Mouse (Mus musculus): ENCODE measurements around the gene Acsl1. TPM values are rescaled to one million over a fixed set of nuclear protein-coding genes. Genes with fewer than 3 reads are reported as not detected.
"Not testable (repeated sequence)": the region's sequence is repeated elsewhere in the genome, so short reads cannot be mapped to it uniquely, and the experiment has no call there.

Gene Acsl1
- polyA plus RNA-seq, 1 experiment from 2014 or later: 9.8 TPM

DNA sequence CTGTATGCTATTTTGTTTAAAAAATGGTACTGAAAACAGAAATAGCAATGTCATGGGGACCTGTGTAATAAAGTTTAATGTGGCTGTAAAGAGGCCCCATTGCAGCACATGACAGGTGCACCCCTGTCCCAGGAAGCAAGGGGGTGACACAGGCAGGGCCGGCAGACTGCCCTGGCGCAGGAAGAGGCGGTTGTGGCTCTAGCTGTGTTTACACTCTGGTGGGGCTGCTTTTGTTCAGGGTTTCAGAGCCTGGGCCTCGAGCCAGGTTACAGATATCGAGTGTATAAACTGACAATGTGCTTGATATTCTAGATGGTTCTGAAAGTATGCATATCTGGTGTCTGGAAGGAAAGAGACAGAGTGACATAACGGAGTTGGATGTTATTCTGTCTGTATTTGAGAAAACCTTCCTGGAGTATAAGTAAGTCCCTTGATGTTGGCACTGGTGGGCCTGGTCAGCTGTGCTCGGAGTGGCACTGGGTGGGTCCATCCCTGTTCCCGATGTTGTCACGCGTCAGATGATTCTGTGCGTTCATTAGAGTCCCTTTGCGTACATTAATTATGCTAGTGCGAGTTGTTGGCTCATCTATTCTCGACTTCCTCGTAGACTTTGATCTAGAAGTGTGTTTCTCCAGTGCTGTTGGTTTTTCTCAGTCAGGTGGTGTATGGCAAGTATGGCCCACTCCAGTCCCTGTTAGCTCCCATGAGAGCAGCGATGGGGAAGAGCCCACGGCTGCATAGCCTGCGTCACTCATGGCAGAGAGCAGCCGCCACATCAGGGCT, 99.0 kb downstream of the Acsl1 start:
- H3K4me2 ChIP-seq (replicated peaks; ENCODE audit: low read depth, low read length): no peak overlapping the region
- no peak for ATAC-seq (ENCODE audit: low FRiP score)
- no peak overlapping the region for H3K9ac ChIP-seq (ENCODE audit: low read depth, low read length)
- H3K9me3 ChIP-seq (ENCODE audit: control insufficient read depth, low read length): no peaks in the 10 kb centered on the region
- H3K27me3 ChIP-seq (ENCODE audit: control insufficient read depth, insufficient read depth, low read length): no peaks in the 10 kb centered on the region
- no peak for DNase-seq (ENCODE audit: low spot score)
- no peak overlapping the region for H3K27ac ChIP-seq (ENCODE audit: low read depth, low read length)
- H3K36me3 ChIP-seq (ENCODE audit: control insufficient read depth, insufficient read depth, low read length): no peaks in the 10 kb centered on the region
- no peak overlapping the region for H3K4me3 ChIP-seq (ENCODE audit: low read depth, low read length)
- no peaks in the 10 kb centered on the region for H3K4me1 ChIP-seq (replicated peaks; ENCODE audit: control insufficient read depth, insufficient read depth, low read length)
- 94% methylated on average over 19 of the region's 19 CpGs for WGBS

GRCm38 (mm10) chr8:46570673-46571072, 99.8 kb downstream of the Acsl1 start:
- ATAC-seq (ENCODE audit: low FRiP score) (no peak), DNase-seq (ENCODE audit: low spot score) (no peak)
- Histone ChIP-seq H3K27ac (ENCODE audit: low read depth, low read length) (no peak overlapping the region), H3K27me3 (ENCODE audit: control insufficient read depth, insufficient read depth, low read length) (no peaks in the 10 kb centered on the region), H3K4me2 (replicated peaks; ENCODE audit: low read depth, low read length) (no peak overlapping the region), H3K9ac (ENCODE audit: low read depth, low read length) (no peak overlapping the region), H3K4me3 (ENCODE audit: low read depth, low read length) (no peak overlapping the region), H3K9me3 (ENCODE audit: control insufficient read depth, low read length) (no peaks in the 10 kb centered on the region), H3K36me3 (ENCODE audit: control insufficient read depth, insufficient read depth, low read length) (no peaks in the 10 kb centered on the region), H3K4me1 (replicated peaks; ENCODE audit: control insufficient read depth, insufficient read depth, low read length) (no peaks in the 10 kb centered on the region)
- WGBS: 95% methylated on average over 8 of the region's 14 CpGs

- 85% methylated on average over 2 of the region's 2 CpGs for WGBS
- H3K4me1 ChIP-seq (replicated peaks; ENCODE audit: control insufficient read depth, insufficient read depth, low read length): no peaks in the 10 kb centered on the region
- H3K27ac ChIP-seq (ENCODE audit: low read depth, low read length): no peak overlapping the region
- DNase-seq (ENCODE audit: low spot score) (no peak), ATAC-seq (ENCODE audit: low FRiP score) (no peak)
- no peak overlapping the region for H3K4me3 ChIP-seq (ENCODE audit: low read depth, low read length)
- H3K9ac ChIP-seq (ENCODE audit: low read depth, low read length): no peak overlapping the region
- peaks cover 3% of the 10 kb centered on the region; the same call in 1 of the 2 replicates for H3K36me3 ChIP-seq (ENCODE audit: control insufficient read depth, insufficient read depth, low read length)
- H3K4me2 ChIP-seq (replicated peaks; ENCODE audit: low read depth, low read length): no peak overlapping the region
- H3K27me3 ChIP-seq (ENCODE audit: control insufficient read depth, insufficient read depth, low read length): no peaks in the 10 kb centered on the region
- H3K9me3 ChIP-seq (ENCODE audit: control insufficient read depth, low read length): no peaks in the 10 kb centered on the region
Observed at GRCm38 (mm10) chr8:46573446-46573845, 102.6 kb downstream of the Acsl1 start.

DNA sequence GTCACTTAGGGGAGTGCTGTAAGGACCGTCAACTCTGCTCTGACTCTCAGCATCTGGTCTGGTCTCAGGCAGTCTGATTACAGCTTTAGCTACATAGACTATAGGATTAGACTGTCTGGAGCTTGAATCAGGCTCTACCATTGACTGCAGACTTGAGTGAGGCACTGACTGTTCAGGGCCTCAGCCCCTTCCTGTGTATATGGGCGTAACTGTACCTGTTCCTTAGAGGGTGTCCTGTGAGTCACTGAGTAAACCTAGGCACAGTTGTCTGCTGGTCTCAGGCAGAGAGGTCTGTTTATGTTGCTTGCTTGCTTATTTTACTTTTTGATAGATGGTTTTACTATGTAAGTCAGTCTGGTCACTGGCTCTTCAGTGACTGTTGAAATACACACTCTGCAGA, 103.1 kb downstream of the Acsl1 start:
- no peaks in the 10 kb centered on the region for H3K9me3 ChIP-seq (ENCODE audit: control insufficient read depth, low read length)
- H3K4me2 ChIP-seq (replicated peaks; ENCODE audit: low read depth, low read length): no peak overlapping the region
- no peaks in the 10 kb centered on the region for H3K4me1 ChIP-seq (replicated peaks; ENCODE audit: control insufficient read depth, insufficient read depth, low read length)
- 90% methylated on average over 2 of the region's 2 CpGs for WGBS
- H3K27me3 ChIP-seq (ENCODE audit: control insufficient read depth, insufficient read depth, low read length): no peaks in the 10 kb centered on the region
- ATAC-seq (ENCODE audit: low FRiP score): no peak
- peaks cover 3% of the 10 kb centered on the region; the same call in 1 of the 2 replicates for H3K36me3 ChIP-seq (ENCODE audit: control insufficient read depth, insufficient read depth, low read length)
- no peak for DNase-seq (ENCODE audit: low spot score)
- H3K27ac ChIP-seq (ENCODE audit: low read depth, low read length): no peak overlapping the region
- H3K4me3 ChIP-seq (ENCODE audit: low read depth, low read length): no peak overlapping the region
- H3K9ac ChIP-seq (ENCODE audit: low read depth, low read length): no peak overlapping the region

GRCm38 (mm10) chr8:46578794-46579193, 108.0 kb downstream of the Acsl1 start:
- DNase-seq (ENCODE audit: low spot score): no peak

GRCm38 (mm10) chr8:46584328-46584727, 113.5 kb downstream of the Acsl1 start:
- H3K9ac ChIP-seq (ENCODE audit: low read depth, low read length); H3K4me1 ChIP-seq (replicated peaks; ENCODE audit: control insufficient read depth, insufficient read depth, low read length); H3K27me3 ChIP-seq (ENCODE audit: control insufficient read depth, insufficient read depth, low read length); DNase-seq (ENCODE audit: low spot score); H3K27ac ChIP-seq (ENCODE audit: low read depth, low read length); H3K4me3 ChIP-seq (ENCODE audit: low read depth, low read length); ATAC-seq (ENCODE audit: low FRiP score); H3K4me2 ChIP-seq (replicated peaks; ENCODE audit: low read depth, low read length); H3K9me3 ChIP-seq (ENCODE audit: control insufficient read depth, low read length); H3K36me3 ChIP-seq (ENCODE audit: control insufficient read depth, insufficient read depth, low read length): not testable (repeated sequence)
- WGBS: 51% methylated on average over 4 of the region's 4 CpGs

More at GRCm38 (mm10) chr8:46578794-46579193, 108.0 kb downstream of the Acsl1 start:
- H3K27me3 ChIP-seq (ENCODE audit: control insufficient read depth, insufficient read depth, low read length): no peaks in the 10 kb centered on the region
- no peak overlapping the region for H3K9ac ChIP-seq (ENCODE audit: low read depth, low read length)
- no peaks in the 10 kb centered on the region for H3K4me1 ChIP-seq (replicated peaks; ENCODE audit: control insufficient read depth, insufficient read depth, low read length)
- WGBS: 96% methylated on average over 9 of the region's 9 CpGs
- no peaks in the 10 kb centered on the region for H3K9me3 ChIP-seq (ENCODE audit: control insufficient read depth, low read length)
- no peak overlapping the region for H3K27ac ChIP-seq (ENCODE audit: low read depth, low read length)
- H3K4me3 ChIP-seq (ENCODE audit: low read depth, low read length): no peak overlapping the region
- H3K36me3 ChIP-seq (ENCODE audit: control insufficient read depth, insufficient read depth, low read length): peaks cover 3% of the 10 kb centered on the region; the same call in 1 of the 2 replicates
- no peak for ATAC-seq (ENCODE audit: low FRiP score)
- H3K4me2 ChIP-seq (replicated peaks; ENCODE audit: low read depth, low read length): no peak overlapping the region

DNA sequence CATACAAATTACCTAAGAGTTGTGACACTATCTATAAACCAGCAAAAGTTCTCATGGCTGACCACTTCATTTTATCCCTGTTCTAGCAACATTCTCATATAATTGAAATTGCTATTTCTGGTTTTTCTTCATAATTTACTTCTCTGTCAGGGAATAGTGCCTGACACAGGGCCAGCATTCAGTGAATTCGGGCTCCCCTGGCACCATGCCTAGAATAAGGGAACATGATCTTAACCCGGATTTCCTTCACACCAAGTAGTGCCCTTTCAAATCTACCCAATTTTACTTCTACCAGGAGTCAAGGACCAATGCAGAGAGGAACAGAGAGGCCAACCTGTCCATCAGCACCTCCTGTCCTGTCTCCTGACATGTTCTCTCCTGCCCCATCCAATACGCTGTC, 114.7 kb downstream of the Acsl1 start:
- H3K4me2 ChIP-seq (replicated peaks; ENCODE audit: low read depth, low read length): no peak overlapping the region
- ATAC-seq (ENCODE audit: low FRiP score) (no peak), DNase-seq (ENCODE audit: low spot score) (no peak)
- WGBS: 78% methylated on average over 3 of the region's 3 CpGs
- no peaks in the 10 kb centered on the region for H3K4me1 ChIP-seq (replicated peaks; ENCODE audit: control insufficient read depth, insufficient read depth, low read length)
- no peaks in the 10 kb centered on the region for H3K27me3 ChIP-seq (ENCODE audit: control insufficient read depth, insufficient read depth, low read length)
- H3K9ac ChIP-seq (ENCODE audit: low read depth, low read length): no peak overlapping the region
- no peak overlapping the region for H3K4me3 ChIP-seq (ENCODE audit: low read depth, low read length)
- H3K36me3 ChIP-seq (ENCODE audit: control insufficient read depth, insufficient read depth, low read length): no peaks in the 10 kb centered on the region
- no peak overlapping the region for H3K27ac ChIP-seq (ENCODE audit: low read depth, low read length)
- no peaks in the 10 kb centered on the region for H3K9me3 ChIP-seq (ENCODE audit: control insufficient read depth, low read length)

Other genes starting within 250 kb of the Acsl1 start
- gene Helt, start 176.4 kb upstream of the Acsl1 start, polyA plus RNA-seq (2014; fragmentation: Nextera tagmentation; extraction: Ambion mirVana): 0.60 and 1.1 TPM in 2 replicates
- 23.9 and 29.3 TPM in 2 replicates for gene Cenpu, start 81.0 kb downstream of the Acsl1 start, polyA plus RNA-seq (2014; fragmentation: Nextera tagmentation; extraction: Ambion mirVana)
- gene Primpol, start 146.2 kb downstream of the Acsl1 start, polyA plus RNA-seq (2014; fragmentation: Nextera tagmentation; extraction: Ambion mirVana): 9.3 and 10.0 TPM in 2 replicates
- gene Casp3, start 146.3 kb downstream of the Acsl1 start, polyA plus RNA-seq (2014; fragmentation: Nextera tagmentation; extraction: Ambion mirVana): 134 and 171 TPM in 2 replicates